Mouse (Mus musculus) intestine, postnatal 0 days (tissue): Measurements from ENCODE around the gene Ldhc. TPM values are rescaled to one million over a fixed set of nuclear protein-coding genes. Genes with fewer than 3 reads are reported as not detected.

Experiments
- ATAC-seq: fragments of 200-750 bp; cut with Nextera tagmentation; 2 replicates; pipeline ENCODE4 v1.8.0; 2017; ENCODE audit warnings: mild to moderate bottlenecking, moderate TSS enrichment, moderate library complexity
- H3K27ac ChIP-seq: fragments of 300-500 bp; sonication (generic); 2 replicates; pipeline ENCODE4 v1.5.1; 2014; ENCODE audit warnings: mild to moderate bottlenecking, low read depth, low read length, moderate library complexity
- H3K27me3 ChIP-seq: fragments of 300-500 bp; sonication (generic); replicated peaks from 2 replicates; pipeline ENCODE4 v1.6.1; 2014; ENCODE audit warnings: low read length, mixed read lengths; ENCODE audit not compliant: control insufficient read depth, insufficient read depth
- H3K36me3 ChIP-seq: fragments of 300-500 bp; sonication (generic); 2 replicates; pipeline ENCODE4 v1.6.1; 2014; ENCODE audit warnings: mild to moderate bottlenecking, moderate library complexity; ENCODE audit not compliant: control insufficient read depth, insufficient read depth
- H3K4me1 ChIP-seq: fragments of 300-500 bp; sonication (generic); replicated peaks from 2 replicates; pipeline ENCODE4 v1.6.1; 2014; ENCODE audit warnings: antibody characterized with exemption, low read length, mixed read lengths; ENCODE audit not compliant: control insufficient read depth, insufficient read depth
- H3K4me2 ChIP-seq: fragments of 300-500 bp; sonication (generic); replicated peaks from 2 replicates; pipeline ENCODE4 v1.6.1; 2014; ENCODE audit warnings: low read depth, mild to moderate bottlenecking, moderate library complexity
- H3K4me3 ChIP-seq: fragments of 300-500 bp; sonication (generic); 2 replicates; pipeline ENCODE4 v1.5.1; 2014; ENCODE audit warnings: low read depth, low read length
- H3K9ac ChIP-seq: fragments of 300-500 bp; sonication (generic); 2 replicates; pipeline ENCODE4 v1.6.1; 2014; ENCODE audit warnings: mild to moderate bottlenecking, low read depth, low read length
- H3K9me3 ChIP-seq: fragments of 300-500 bp; sonication (generic); 2 replicates; pipeline ENCODE4 v1.6.1; 2016; ENCODE audit warnings: mixed run types; ENCODE audit not compliant: control insufficient read depth
- CTCF ChIP-seq: sonication (generic); IDR thresholded peaks from 2 replicates; pipeline ENCODE4 v1.5.1; 2016; ENCODE audit warnings: low read depth, mild to moderate bottlenecking, control low read depth, antibody characterized with exemption, moderate library complexity
- WGBS: fragments of 180-500 bp; shearing (Covaris S2); extraction: QIAGEN DNeasy Blood & Tissue Kit; methylation state at CpG from one replicate; pipeline ENCODE4 v1.1.7; 2014; 5-methylcytosine and 5-hydroxymethylcytosine counted together
- polyA plus RNA-seq: library from polyadenylated mRNA; unstranded; fragments of >200 nt; fragmentation: Nextera tagmentation; extraction: Ambion mirVana; gene quantifications from 2 replicates; pipeline ENCODE4 v1.2.1, GENCODE M21; 2015

Gene Ldhc
- polyA plus RNA-seq, 1 experiment from 2014 or later, result not detected

GRCm38 (mm10) chr7:46883304-46883703 lies 22.3 kb downstream of the Ldhc start:
- no peaks in the 10 kb centered on the region for H3K27me3 ChIP-seq
- H3K27ac ChIP-seq, result no peak overlapping the region
- no peak overlapping the region for H3K9ac ChIP-seq
- TF ChIP-seq CTCF, result no peak
- no peaks in the 10 kb centered on the region for H3K4me1 ChIP-seq
- WGBS, result 72% methylated on average over 3 of the region's 3 CpGs
- H3K4me2 ChIP-seq, result no peak overlapping the region
- peaks cover 27% of the 10 kb centered on the region for H3K36me3 ChIP-seq
- H3K4me3 ChIP-seq, result no peak overlapping the region
- no peak for ATAC-seq
- H3K9me3 ChIP-seq, result no peaks in the 10 kb centered on the region

DNA sequence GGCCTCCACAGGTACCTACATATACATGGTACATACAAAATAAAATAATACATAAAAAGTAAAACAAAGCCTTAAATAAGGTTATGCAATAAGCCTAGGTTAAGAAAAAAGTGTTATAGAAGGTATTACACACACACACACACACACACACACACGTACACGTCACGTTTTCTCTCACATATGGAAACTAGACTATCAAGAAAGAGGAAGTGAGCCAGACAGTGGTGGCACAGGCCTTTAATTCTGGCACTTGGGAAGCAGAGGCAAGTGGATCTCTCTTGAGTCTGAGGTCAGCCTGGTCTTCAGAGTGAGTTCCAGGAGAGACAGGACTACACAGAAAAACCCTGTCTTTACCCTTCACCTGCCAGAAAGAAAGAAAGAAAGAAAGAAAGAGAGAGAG lies 34.5 kb downstream of the Ldhc start:
- no peaks in the 10 kb centered on the region for H3K27me3 ChIP-seq
- peaks cover 59% of the 10 kb centered on the region for H3K36me3 ChIP-seq
- no peak for ATAC-seq
- no peak for TF ChIP-seq CTCF
- H3K4me3 ChIP-seq, result no peak overlapping the region
- H3K27ac ChIP-seq, result no peak overlapping the region
- H3K4me2 ChIP-seq, result no peak overlapping the region
- no peak overlapping the region for H3K9ac ChIP-seq
- H3K9me3 ChIP-seq, result no peaks in the 10 kb centered on the region
- H3K4me1 ChIP-seq, result no peaks in the 10 kb centered on the region
- 87% methylated on average over 3 of the region's 3 CpGs for WGBS

- Histone ChIP-seq H3K27me3 (no peaks in the 10 kb centered on the region), H3K27ac (no peak overlapping the region), H3K9ac (no peak overlapping the region), H3K4me2 (no peak overlapping the region), H3K36me3 (peaks cover 60% of the 10 kb centered on the region), H3K4me3 (no peak overlapping the region), H3K9me3 (no peaks in the 10 kb centered on the region), H3K4me1 (no peaks in the 10 kb centered on the region)
- no peak for ATAC-seq
- 60% methylated on average over 3 of the region's 3 CpGs for WGBS
- no peak for TF ChIP-seq CTCF
Measured at GRCm38 (mm10) chr7:46899343-46899742, 38.3 kb downstream of the Ldhc start.

GRCm38 (mm10) chr7:46911250-46911649 lies 50.2 kb downstream of the Ldhc start:
- no peak for ATAC-seq
- WGBS, result 91% methylated on average over 3 of the region's 3 CpGs
- Histone ChIP-seq H3K27ac (no peak overlapping the region), H3K4me1 (no peaks in the 10 kb centered on the region), H3K4me3 (no peak overlapping the region), H3K27me3 (no peaks in the 10 kb centered on the region), H3K4me2 (no peak overlapping the region), H3K36me3 (peaks cover 64% of the 10 kb centered on the region), H3K9ac (no peak overlapping the region), H3K9me3 (no peaks in the 10 kb centered on the region)
- no peak for TF ChIP-seq CTCF

DNA sequence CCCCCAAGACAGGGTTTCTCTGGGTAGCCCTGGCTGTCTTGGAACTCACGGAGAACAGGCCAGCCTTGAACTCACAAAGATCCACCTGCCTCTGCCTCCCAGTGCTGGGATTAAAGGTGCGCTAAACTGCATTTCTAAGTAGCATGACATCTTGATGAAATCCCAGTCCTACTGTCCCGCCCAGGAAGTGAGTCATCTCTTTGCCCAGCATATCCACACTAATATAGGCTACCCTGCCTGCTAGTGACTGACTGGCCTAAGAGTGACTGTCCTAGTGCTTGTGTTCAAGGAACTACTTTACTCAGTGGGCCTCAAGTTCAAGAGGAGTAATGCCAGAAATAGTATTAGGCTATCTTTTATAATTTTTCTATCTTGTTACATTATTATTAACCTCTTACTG lies 55.4 kb downstream of the Ldhc start:
- TF ChIP-seq CTCF, result no peak
- no peak overlapping the region for H3K4me3 ChIP-seq
- WGBS, result 85% methylated on average over 3 of the region's 3 CpGs

DNA sequence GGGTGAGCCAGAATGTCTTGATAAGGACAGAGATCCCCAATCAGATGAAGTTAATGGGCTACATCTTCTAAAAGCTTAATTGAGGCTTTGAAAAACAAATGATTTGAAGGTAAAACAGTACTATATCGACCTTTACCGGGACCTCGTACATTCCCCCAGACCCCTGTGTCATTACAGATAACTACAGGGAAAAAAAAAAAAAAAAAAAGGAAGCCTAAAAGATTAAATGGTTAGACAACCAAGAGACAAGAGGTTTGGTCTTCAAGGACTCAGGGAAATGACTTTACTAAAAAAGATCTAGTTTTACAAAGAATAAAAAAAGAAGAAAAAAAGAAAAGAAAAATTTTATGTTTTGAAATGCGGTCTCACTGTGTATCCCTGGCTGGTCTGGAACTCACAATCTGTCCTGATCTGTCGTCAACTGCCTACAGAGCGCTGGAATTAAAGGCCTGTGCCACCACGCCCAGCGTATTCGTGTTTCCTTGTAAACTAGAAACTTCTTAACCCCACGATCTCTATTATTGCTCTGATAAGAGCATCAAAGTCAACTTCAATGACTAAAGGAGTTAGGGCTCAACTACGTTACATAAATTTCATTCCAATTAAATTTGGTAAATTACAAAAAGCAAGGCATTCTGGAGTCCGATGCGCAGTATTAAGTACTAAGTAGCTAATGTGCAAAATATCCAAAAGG lies 57.8 kb downstream of the Ldhc start:
- H3K4me2 ChIP-seq, result peak overlapping the region; percentile 76
- H3K27ac ChIP-seq, result peak overlapping the region; percentile 95; the same call in 1 of the 2 replicates
- 0 out of 2 replicates have a peak, but pooled peaks cover 7% of the 10 kb centered on the region for H3K36me3 ChIP-seq
- TF ChIP-seq CTCF, result no peak
- H3K4me3 ChIP-seq, result peak overlapping the region; percentile 82
- WGBS, result 10% methylated on average over 13 of the region's 13 CpGs
- no peaks in the 10 kb centered on the region for H3K4me1 ChIP-seq
- peak overlapping the region; percentile 88 for H3K9ac ChIP-seq
- no peak for ATAC-seq
- H3K27me3 ChIP-seq, result no peaks in the 10 kb centered on the region
- H3K9me3 ChIP-seq, result no peaks in the 10 kb centered on the region

More for the DNA sequence above, 55.4 kb downstream of the Ldhc start:
- no peak overlapping the region for H3K9ac ChIP-seq
- no peaks in the 10 kb centered on the region for H3K4me1 ChIP-seq
- ATAC-seq, result no peak
- no peaks in the 10 kb centered on the region for H3K27me3 ChIP-seq
- peaks cover 23% of the 10 kb centered on the region for H3K36me3 ChIP-seq
- H3K27ac ChIP-seq, result no peak overlapping the region
- H3K9me3 ChIP-seq, result no peaks in the 10 kb centered on the region
- H3K4me2 ChIP-seq, result no peak overlapping the region
